Mouse (Mus musculus) olfactory bulb, adult 2 months (tissue): Measurements from ENCODE around the gene Sdr9c7.

Source experiments
- CTCF ChIP-seq: fragments of 200-500 bp; IDR thresholded peaks from 2 replicates; pipeline ENCODE4 v1.5.1; 2012; ENCODE audit warnings: low read depth, mild to moderate bottlenecking, low read length, moderate library complexity; ENCODE audit not compliant: insufficient read depth
- POLR2A ChIP-seq: fragments of 200-500 bp; IDR thresholded peaks from 2 replicates; pipeline ENCODE4 v1.6.1; 2012; ENCODE audit warnings: mild to moderate bottlenecking, low read depth, low read length, moderate library complexity; ENCODE audit not compliant: insufficient read depth

GRCm38 (mm10) chr10:127891481-127891880, 6.8 kb upstream of the Sdr9c7 start:
- TF ChIP-seq CTCF = no peak
- TF ChIP-seq POLR2A = no peak
